Mouse (Mus musculus): ENCODE data around the gene Gpr108. TPM values are rescaled to one million over a fixed set of nuclear protein-coding genes. Genes with fewer than 3 reads are reported as not detected.

Gpr108 gene
- 10 to 100 TPM; 56.4 to 61.4 TPM for total RNA-seq (2023)

GRCm38 (mm10) chr17:57248201-57248699 lies at the start of gene Gpr108:
Gene Gpr108 (minus strand): TSS chr17:57248446.

GRCm38 (mm10) chr17:57278943-57279590 lies 30.8 kb upstream of the Gpr108 start, which contains the start of gene Vav1:
Gene Vav1 (plus strand): TSS chr17:57279100.

GRCm38 (mm10) chr17:57249186-57250181 lies 1.2 kb upstream of the Gpr108 start, which contains the start of gene Trip10:
Gene Trip10 (plus strand): TSS chr17:57249455.

GRCm38 (mm10) chr17:57228014-57228413 lies 20.2 kb downstream of the Gpr108 start, which contains the start of gene C3:
Gene C3 (minus strand): TSS chr17:57228136.

GRCm38 (mm10) chr17:57194041-57194507 lies 54.2 kb downstream of the Gpr108 start, which contains the start of gene Tnfsf14:
Gene Tnfsf14 (minus strand): TSS chr17:57194177.

Other genes starting within 250 kb of the Gpr108 start
- gene Pspn, start 248.4 kb downstream of the Gpr108 start, total RNA-seq (2023) = not detected
- 10 to 100 TPM; 45.6 to 53.8 TPM for gene Gtf2f1, start 237.2 kb downstream of the Gpr108 start, total RNA-seq (2023)
- not detected for gene Gm17949, start 237.0 kb downstream of the Gpr108 start, total RNA-seq (2023)
- 100 to 1,000 TPM; 141 to 144 TPM for gene Khsrp, start 216.9 kb downstream of the Gpr108 start, total RNA-seq (2023)
- not detected for gene Slc25a41, start 206.8 kb downstream of the Gpr108 start, total RNA-seq (2023)
- 10 to 100 TPM; 13.3 to 14.6 TPM for gene Crb3, start 189.3 kb downstream of the Gpr108 start, total RNA-seq (2023)
- gene Slc25a23, start 188.6 kb downstream of the Gpr108 start, total RNA-seq (2023) = 10 to 100 TPM; 20.6 to 25.6 TPM
- gene Dennd1c, start 169.9 kb downstream of the Gpr108 start, total RNA-seq (2023) = 100 to 1,000 TPM; 181 to 207 TPM
- gene Tubb4a, start 160.7 kb downstream of the Gpr108 start, total RNA-seq (2023) = under 1 TPM; 0.46 to 0.50 TPM
- under 1 TPM; 0.55 to 0.89 TPM for gene Tnfsf9, start 143.1 kb downstream of the Gpr108 start, total RNA-seq (2023)
- not detected for gene Cd70, start 98.7 kb downstream of the Gpr108 start, total RNA-seq (2023)
- gene Tnfsf14, start 54.3 kb downstream of the Gpr108 start, total RNA-seq (2023) = under 1 TPM in 1 of 2 experiments, not detected in 1; 0.39 TPM
- gene C3, start 20.3 kb downstream of the Gpr108 start, total RNA-seq (2023) = 1 to 10 TPM in 1 of 2 experiments, under 1 TPM in 1; 0.59 to 1.2 TPM
- 10 to 100 TPM; 10.8 to 14.3 TPM for gene Trip10, start 1.0 kb upstream of the Gpr108 start, total RNA-seq (2023)
- 100 to 1,000 TPM; 211 to 214 TPM for gene Vav1, start 30.7 kb upstream of the Gpr108 start, total RNA-seq (2023)
- gene Adgre1, start 110.2 kb upstream of the Gpr108 start, total RNA-seq (2023) = 10 to 100 TPM in 1 of 2 experiments, 1 to 10 TPM in 1; 9.8 to 13.6 TPM